Mouse (Mus musculus) telencephalon, adult 2 months (tissue): ENCODE results near the gene Anapc5.

Experiments
- DNase-seq: peaks from one replicate; pipeline ENCODE4 v3.0.0-alpha.2; 2011; ENCODE audit warnings: low read depth, low spot score

The Anapc5 gene

DNA sequence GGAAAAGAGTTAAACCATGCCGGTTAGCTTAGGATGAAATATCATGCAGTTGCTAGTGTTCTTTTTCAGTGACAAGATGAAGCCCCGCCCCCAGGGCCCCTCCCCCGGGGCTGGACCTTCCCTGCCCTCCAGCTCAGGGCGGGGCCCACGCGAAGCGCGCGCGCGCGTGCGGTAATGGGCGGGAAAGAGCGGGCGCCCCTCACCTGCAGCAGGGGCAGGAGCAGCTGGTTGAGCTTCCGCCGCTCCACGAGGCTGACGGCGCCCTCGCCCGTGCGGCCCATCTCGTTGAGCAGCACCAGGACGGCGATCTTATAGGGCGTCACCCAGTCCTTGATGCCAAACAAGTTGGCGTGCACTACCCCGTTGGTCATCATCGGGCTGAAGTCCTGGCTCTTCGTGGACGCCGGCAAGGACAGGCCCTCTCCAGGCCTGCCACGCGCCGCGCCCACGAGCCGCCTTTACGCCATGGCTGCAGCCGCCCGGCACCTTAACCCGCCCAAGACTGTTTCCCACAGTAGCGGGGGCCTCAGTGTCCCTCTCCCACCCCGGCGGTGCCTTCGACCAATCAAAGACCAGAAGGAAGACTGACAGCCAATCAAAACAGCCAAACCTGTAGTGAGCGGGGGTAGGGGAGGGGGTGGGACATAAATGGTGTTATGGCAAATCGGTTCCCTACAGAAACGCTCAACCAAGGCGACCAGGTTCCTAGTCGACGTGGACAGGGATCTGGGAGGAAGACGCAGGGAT is at the start of gene Anapc5:
Anapc5 (minus strand) TSS at position 563 of the 747 bp plus-strand sequence.
- DNase-seq = peak; percentile 98

DNA sequence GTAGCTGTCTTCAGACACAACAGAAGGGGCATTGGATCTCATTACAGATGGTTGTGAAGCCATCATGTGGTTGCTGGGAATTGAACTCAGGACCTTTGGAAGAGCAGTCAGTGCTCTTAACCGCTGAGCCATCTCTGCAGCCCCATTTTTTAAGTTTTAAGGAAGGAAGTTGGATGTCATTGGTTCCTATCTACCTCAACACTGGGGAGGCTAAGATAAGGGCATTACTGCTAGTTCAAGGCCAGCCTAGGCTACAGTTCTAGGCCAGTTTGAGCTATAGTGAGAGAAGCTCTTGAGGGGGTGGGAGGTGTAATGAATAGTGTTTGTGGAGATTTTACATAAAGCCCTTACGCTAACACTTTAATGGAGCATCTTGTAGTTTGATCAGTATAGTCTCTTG is 41.9 kb upstream of the Anapc5 start:
- DNase-seq = no peak

DNA sequence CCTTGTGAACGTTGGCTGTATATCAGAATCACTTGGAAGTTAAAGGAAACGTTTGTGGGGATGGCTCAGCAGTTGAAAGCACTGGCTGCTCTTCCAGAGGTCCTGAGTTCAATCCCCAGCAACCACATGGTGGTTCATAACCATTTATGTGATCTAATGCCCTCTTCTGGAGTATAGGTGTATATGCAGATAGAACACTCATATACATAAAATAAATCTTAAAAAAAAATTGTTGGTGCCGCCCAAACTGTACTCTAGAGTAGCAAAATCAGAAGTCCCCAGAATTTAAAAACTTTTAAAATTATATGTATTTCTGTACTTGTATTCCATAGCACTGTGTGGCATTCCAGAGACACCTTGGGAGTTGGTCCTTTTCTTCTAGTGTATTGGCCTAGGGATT is 34.7 kb upstream of the Anapc5 start:
- no peak for DNase-seq

DNA sequence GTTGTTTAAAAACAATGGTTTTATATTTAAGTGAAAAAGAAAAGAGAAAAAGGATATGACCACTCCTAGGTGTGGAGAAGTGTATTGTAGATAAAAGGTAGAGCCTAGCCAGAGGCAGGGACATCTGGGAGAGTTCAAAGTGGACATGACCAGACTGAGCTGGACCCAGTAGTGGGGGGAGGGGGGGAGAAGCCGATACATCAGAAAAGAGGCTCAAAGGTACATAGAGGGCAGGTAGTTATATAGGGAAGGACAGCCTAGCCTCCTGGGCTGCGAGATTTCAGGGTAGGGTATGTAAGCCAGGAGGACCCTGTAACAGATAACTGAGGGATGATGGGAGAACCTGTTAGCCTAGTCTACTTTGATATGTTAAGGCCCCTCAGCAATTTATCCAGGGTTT is 31.5 kb upstream of the Anapc5 start:
- no peak for DNase-seq

DNA sequence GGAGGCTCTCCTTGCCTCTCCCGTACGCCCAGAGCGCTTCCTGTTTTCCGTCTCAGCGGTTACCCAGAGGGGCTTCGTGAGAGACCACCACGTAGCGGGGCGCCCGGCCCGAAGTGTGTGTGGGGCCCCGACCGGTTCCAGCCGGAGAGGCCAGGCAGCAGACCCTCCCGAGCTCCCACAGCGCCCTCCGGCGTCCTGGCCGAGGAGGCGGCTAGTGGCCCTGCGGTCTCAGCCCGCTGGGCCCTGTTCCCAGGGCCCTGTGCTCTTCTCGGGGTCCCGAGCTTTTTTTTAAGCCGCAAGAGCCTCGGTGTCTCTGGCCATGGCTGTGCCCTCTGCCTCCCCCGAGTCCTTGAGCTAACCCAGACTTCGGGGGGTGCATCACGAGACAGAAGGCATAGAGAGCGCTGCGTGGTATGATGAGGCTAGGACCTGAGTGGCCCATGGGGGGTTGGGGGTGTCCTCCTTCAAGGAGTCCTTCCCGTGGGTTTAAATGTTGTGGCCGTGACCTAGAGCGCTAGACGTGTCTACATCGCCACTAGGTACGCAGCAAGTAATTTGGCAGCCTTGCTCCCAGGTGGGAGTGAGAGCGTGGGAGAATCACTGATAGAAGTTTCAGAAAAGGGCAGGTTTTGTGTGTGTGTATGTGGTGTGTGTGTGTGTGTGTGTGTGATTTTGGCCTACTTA is 29.3 kb upstream of the Anapc5 start:
- no peak for DNase-seq

DNA sequence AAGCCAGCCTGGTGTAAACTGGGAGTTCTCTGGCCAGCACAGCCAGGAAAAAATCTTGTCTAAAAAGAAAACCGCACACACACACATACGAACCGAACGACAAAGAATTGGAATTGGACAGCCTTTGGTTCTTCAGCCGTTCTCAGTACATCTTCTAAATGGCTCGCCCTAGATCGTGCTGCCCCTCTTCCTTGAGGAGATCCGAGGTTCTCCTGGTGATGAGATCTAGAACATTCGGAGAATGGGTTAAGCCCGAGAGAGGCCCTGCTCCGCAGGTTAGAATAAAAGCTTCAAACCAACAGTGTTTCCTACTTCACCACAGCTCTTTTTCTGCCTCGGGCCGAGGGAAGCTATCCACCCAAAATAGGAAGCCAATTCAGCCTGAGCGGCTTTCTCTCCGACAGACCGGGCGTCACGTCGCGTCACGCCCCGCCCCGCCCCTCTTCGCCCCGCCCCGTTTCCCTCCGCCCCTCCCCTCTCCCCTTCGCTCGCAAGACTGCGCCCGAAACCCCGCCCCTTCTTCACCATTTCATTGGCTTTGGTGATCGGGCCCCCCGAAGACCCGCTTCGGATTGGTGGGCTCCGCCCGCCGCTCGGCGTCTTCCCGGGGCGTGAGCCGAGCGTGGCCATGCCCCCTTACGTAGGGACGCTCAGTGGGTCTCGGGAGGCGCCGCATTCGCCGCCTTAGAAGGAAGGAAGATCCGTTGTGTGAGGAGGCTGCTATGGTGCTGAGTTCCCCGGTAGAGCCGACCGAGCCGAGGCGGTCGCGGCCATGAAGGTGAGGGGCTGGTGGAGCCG is 28.6 kb upstream of the Anapc5 start, which contains the start of gene Rnf34:
Rnf34 (plus strand) TSS at position 528 of the 798 bp plus-strand sequence.
- peak; percentile 97 for DNase-seq

DNA sequence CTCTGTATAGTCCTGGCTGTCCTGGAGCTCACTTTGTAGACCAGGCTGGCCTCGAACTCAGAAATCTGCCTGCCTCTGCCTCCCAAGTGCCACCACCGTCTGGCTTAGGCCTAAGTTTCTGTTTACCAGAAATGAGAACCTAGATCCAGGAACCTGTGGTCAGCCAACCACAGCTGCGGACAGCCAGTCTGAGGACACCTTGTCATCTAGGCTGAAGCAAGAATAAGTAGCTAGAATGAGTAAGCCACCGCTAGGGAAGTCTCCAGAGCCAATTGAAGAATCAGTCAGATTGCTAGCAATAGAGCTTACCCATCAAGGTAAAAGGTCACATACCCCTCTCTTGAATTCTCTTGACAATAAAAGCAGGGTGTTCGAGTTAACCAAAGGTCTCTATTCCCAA is 22.7 kb upstream of the Anapc5 start:
- DNase-seq = no peak

DNA sequence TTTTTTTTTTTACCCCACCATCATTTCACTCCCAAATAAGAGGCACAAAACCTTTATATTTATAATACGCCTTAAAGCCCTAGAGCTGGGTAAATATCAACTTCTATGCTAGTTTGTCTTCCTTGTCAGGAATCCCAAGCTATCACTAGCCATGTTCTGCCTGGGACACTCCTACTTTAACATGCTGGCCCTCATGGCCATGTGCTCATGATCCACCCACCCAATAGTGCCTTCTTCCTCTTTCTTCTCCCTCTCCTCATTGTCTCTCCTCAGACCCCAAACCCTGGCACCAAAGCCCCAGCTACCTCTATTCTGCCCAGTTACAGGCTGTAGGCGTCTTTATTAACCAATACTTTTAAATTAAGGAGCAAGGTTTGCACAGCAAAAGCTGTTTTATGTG is 20.0 kb upstream of the Anapc5 start:
- DNase-seq = no peak

DNA sequence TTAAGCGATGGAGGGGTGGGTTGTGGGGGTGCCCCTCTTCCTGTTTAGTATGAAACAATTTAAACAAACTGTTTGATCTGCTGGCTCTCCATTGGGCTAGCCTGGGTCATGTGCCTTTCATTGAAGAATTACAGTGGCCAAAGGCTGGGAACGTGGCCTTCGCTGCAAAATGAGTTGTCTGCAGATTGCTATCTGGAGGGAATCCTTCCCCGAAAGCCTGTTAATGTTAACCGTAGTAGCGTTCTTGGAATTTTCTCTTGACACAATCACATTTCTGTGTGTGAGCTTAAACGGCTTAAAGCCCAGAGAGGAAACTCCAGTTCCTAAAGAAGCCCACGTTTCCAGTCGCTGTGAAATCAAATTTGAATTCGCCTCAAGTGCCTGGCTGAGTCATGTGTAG is 11.9 kb upstream of the Anapc5 start:
- no peak for DNase-seq

DNA sequence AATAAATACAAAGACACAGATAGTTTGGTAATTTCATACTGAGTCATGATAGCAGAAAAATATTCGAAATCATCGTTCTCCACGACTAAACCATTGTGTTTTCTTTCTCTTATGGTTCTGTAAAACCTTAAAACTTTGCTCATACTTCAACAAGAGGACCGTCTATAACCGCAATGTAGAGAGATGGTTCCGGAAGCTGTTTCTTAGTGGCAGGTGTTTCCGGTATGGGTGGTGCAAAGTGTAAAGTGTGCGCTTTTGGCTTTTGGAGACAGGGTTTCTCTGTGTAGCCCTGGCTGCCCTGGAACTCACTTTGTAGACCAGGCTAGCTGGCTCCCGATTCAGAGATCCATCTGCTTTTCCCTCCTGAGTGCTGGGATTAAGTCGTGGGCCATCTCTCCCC is 11.4 kb upstream of the Anapc5 start:
- no peak for DNase-seq

DNA sequence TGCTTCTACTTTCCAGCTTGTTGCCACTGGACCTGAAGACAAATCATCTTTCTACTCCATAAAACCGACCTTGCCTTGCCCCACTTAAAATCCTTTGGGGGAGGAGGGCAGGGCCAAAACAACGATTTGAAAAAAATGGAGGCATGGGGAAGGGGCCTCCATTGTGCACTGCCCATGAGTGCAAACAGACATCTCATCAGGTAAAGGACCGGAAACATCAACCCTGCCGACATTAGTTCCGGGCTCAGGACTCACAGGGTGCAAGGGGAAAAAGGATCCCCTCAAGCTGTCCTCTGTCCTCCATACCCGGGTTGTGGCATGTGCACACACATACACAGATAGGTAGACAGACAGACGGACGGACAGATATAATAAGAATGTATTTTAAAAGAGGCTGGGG is 4.0 kb upstream of the Anapc5 start:
- DNase-seq = no peak

DNA sequence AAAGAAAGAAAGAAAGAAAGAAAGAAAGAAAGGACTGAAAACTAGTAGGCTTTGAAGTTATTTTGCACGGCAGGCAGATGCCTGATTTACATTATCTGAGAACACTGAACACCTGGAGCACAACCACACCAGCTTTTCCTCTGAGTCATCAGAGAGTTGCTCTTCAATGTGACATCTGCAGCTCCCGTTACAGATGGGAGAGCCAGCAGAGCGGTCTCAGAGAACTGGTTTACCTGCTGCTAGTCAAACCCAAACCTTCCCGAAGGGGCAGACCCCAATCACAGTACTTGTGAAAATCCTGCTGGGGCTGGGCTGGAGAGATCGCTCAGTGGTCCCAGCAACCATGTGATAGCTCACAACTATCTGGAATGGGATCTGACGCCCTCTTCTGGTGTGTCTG is 3.3 kb upstream of the Anapc5 start:
- no peak for DNase-seq

DNA sequence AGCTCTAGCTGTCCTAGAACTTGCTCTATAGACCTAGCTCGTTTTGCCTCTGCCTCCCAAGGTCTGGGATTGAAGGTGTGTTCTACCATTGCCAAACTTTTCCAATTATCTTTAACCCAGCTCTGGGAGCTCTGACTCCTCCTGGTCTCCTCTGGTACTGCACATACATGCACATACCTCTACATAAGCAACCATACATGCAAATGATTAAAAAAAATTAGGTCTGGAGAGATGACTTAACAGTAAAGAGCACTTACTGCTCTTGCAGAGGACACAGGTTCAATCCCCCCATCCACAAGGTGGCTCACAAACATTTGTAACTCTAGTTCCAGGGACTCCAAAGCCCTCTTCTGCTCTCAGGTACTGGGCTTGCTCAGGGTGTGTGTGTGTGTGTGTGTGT is 2.8 kb upstream of the Anapc5 start:
- no peak for DNase-seq

DNA sequence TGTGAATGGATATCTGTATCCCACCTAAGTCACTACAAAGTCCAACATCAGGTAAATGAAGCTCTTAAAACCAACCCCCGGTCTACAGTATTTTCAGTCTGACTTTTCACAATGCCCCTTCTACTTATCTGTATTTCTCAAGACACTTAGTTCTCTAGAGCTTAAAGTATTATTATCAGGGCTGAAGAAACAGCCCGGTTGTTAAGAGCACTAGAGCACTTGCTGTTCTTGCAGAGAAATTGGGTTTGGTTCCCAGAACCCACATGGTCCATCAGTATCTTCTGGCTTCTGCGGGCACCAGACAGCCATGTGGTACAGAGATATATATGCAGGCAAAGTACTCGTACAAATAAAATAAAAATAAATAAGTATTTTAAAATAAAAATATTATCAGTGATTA is 1.3 kb upstream of the Anapc5 start:
- no peak for DNase-seq

DNA sequence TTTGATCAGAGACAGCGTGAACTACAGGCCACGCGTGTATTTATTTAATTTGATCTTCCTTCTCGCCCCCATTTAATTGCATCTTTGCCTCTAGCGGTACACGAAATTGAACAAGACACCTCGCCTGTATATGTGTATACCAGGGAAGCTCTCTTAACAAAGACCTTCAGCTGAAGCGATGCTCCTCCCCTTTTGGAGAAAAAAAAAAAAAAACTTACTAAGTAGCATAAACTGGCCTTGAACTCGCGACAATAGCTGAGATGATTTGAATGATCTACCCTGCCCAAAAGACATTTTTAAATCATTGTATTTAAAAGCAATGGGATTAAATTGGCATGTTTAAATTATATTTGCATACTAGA is 366 bp upstream of the Anapc5 start:
- no peak for DNase-seq

DNA sequence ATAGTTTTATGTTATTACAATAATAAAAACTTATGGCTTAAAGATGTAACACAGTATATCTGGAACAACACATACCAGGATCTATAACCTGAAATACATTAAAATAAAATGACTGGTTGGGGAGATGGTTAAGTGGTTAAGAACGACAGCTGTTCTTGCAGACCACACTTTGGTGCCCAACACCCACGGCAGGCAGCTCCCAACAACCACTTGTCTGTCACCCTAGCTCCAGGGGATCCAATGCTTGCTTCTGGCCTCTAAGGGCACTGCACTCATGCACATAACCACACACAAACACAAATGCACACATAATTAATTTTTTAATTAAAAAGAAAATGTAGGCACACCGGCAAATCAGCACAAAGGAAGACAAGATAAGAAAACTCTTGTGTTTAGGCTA is 8.4 kb downstream of the Anapc5 start:
- DNase-seq = no peak

DNA sequence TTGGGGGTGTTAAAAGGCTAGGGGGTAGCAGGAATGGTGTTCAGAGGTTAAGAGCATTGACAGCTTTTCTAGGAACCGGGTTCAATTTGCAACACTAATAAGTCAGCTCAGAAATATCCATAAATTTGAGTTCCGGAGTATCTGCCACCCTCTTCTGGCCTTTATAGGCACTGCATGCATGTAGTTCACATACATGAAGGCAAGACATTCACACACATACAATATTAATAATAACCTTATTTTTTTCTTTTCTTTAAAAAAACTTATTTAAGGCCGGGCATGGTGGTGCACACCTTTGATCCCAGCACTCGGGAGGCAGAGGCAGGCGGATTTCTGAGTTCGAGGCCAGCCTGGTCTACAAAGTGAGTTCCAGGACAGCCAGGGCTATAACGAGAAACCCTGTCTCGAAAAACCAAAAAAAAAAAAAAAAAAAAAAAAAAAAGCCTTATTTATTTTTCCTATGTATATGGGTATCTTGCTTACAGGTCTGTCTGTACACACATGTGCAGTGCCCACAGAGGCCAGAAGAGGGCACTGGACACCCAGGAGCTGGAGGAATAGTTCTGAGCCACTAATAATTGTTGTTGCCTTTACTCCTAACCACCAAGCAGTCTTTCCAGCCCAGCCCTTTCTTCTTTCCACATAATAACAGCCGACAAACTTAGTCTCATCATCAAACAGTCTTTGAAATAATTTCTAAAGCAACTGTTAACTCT is 9.6 kb downstream of the Anapc5 start:
- DNase-seq = no peak

DNA sequence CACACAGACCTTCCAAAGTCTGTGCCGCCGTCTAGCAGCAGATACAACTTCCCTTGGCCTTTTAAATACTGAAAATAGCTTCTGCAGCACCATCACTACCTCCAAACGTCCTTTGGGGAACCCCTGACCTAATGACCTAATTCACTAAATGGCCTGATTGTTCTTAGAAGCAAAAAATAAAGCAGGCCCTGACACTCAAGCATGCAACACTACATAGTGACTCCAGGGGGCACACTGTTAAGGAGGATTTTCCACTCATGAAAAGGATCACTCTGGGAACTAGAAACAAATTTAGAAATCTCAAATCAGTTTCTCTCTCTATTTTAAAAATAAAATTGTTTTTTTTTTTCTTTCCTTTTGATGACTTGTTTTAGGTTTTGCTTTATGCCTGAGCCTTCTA is 15.6 kb downstream of the Anapc5 start:
- no peak for DNase-seq

DNA sequence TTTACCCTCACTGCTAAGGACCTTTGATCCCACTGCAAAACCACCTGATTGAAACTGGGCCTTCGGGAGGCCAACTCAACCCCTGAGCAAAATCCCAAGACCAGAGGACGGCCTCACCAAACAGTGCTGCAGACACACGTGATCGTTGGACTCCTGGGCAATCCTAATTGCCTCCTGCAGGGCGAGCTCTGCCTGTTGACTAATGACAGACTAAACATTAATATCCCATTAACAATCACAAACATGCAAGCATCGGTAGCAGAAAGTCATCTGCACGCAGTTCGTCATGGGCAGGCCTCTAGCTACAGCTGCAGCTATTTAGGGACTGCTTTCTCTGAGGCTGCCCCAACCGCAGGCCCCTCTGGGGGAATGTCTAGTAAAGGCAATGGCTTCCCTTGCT is 18.4 kb downstream of the Anapc5 start:
- DNase-seq = no peak

DNA sequence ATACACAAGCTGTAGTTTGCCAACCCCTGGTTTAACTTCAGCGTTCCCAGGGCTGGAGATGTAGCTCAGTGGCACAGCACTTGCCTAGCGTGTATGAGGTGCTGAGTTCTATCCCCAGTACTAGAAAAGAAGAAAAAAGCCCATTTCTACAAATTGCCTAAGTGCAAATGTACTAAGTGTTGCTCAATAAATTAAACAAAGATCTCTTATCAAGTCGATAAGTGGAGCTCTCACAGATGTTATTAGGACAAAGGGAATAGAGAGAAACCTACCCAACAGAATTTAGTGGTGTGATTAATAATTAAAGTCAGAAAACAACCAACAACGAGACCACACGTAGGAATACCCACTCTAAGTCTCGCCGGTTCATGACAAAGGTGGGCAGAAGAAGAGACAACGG is 19.5 kb downstream of the Anapc5 start:
- no peak for DNase-seq

DNA sequence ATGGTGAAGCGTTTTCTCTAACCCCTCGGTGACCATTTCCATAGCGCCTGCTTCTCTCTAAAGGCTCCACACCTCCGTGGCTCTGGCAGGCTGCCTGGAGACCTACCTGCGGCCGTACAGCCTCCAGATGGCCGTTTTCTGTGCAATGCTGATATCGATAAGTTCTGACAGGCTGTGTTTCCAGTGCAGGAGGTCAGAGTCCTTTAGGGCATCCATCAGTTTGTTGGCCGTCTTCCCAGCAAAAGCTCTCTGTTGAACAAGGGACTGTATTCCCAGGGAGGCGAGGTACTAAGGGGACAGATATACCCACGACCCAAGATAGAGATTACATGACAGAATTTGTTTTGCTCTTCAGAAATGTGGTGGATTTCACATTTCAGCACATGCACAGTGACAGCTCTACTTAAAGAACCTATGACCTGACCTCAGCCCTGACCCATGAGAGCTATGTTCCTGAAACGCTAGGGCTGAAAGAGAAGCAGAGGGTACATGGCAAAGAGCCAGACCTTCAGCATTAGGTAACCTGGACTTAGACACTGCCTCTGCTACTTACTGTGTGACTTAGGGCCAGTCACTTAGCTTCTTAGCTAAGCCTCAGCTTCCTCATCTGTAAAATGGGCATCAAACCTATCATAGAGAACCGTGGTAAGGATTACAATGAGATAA is 20.7 kb downstream of the Anapc5 start:
- DNase-seq = no peak
